Mouse (Mus musculus): ENCODE data around the gene Rcc1. TPM values are rescaled to one million over a fixed set of nuclear protein-coding genes. Genes with fewer than 3 reads are reported as not detected.
A peak's percentile ranks its signal among the peaks of the same experiment; 100 is the strongest.

The Rcc1 gene
- total RNA-seq, 2 experiments from 2014 or later = 12.8 to 13.6 TPM

DNA sequence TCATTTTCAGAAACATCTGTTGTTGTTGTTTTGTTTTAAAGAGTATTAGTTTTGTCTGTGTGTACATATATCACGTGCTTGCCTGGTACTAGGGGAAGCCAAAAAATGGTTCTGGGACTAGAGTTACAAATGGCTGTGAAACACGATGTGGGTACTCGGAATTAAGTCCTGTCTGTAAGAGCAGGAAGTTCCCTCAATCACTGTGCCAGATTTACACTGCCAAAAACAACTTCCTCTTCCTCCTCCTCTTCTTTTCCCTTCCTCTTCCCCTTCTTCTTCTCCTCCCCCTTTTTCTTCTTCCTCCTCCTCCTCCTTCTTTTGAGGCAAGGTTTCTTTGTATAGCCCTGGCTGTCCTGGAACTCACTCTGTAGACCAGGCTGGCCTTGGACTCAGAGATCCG lies 28.9 kb upstream of the Rcc1 start:
- DNase-seq (ENCODE audit: low spot score in 2 of 2) = no peak
- H3K27ac ChIP-seq = no peak overlapping the region
- no peak overlapping the region for H3K4me3 ChIP-seq
- TF ChIP-seq CTCF (conservative IDR thresholded peaks at IDR 0.05) = no peak

DNA sequence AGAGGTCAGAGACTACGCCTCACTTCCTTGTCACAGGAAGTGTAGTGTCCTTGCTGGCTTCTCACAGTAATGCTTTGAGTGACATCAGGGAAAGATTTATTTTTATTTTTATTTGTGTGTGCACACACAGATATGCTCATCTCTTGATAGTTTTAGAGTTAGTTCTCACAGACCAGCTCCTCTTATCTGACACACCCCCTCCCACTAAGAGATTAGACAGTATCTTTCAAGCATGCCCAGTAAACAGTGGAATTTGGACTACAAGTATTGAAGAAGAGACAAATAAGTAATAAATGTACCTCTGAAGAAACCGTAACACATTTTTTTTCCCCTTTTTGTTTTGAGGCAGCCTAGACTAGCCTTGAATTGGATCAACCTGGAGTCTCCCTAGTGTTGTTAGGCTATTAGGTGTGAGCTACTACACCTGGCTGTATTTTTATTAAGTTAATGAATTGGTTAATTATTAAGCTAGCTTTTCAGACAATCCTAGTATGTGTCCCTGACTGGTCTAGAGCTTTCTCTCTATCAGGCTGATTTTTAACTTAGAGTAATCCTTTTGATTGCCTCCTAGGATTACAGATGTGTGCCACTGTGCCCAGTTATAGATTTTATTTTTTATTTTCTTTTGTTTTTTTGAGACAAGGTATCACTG lies 27.7 kb upstream of the Rcc1 start:
- no peak overlapping the region for H3K4me3 ChIP-seq
- no peak overlapping the region for H3K27ac ChIP-seq
- no peak for TF ChIP-seq CTCF (conservative IDR thresholded peaks at IDR 0.05)
- no peak for DNase-seq (ENCODE audit: low spot score in 2 of 2)

DNA sequence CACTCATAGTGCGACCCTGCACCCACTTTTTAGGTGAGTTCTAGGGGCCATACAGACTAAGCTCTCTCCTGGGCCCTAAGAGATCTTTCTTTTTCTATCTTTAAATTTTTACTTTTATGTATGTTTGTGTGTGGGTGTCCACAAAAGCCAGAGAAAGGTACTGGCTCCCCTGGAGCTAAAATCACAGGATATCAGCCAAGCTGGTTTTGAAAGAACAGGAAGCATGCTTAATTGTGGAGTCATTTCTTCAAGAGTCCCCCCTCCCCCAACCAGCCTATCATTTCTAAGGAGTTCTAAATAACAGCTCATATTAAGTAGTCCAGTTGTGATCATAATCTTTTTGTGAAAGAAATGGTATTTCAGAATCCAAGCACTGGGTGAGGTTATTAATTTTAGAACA lies 20.4 kb upstream of the Rcc1 start:
- TF ChIP-seq CTCF (conservative IDR thresholded peaks at IDR 0.05) = no peak
- Histone ChIP-seq H3K4me3 (no peak overlapping the region), H3K27ac (no peak overlapping the region)
- DNase-seq (ENCODE audit: low spot score in 2 of 2) = no peak

DNA sequence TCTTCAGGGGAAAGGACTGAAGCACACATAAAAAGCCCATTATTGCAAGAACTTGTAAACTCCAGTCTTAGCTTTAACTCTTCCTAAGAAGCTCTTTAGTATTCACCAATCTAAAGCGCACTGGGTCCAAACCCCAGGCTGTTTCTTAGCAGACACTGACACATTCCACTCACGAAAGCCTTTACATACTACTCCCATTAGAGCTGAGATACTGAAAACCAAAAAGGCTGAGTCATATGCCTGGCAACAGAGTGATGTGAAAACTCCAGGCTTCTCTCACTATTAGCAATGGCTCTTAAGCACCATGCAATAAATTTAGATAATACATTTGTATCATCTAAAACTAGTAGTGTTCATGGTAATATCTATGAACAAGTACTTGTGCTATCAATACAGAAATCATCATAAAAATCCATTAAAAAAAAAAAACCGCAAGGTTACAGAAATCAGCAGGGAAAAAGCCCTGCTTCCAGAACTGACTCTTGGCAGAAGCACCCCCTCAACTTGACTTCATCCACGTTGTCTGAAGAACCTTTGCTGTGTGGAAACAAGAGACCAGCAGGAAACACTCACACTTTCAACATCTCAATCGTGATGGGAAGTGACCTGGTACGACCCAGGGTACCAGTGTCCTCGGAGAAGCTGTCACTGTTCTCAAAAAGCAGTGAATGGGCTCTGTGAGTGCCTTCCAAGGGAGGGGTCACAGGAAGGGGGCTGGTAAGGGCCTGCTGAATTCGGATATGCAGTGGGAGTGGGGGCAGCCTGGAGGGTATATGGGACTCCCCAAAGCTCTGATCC lies 16.7 kb upstream of the Rcc1 start:
- TF ChIP-seq CTCF (conservative IDR thresholded peaks at IDR 0.05) = no peak
- H3K27ac ChIP-seq = no peak overlapping the region
- no peak overlapping the region for H3K4me3 ChIP-seq
- DNase-seq (ENCODE audit: low spot score in 2 of 2) = no peak

DNA sequence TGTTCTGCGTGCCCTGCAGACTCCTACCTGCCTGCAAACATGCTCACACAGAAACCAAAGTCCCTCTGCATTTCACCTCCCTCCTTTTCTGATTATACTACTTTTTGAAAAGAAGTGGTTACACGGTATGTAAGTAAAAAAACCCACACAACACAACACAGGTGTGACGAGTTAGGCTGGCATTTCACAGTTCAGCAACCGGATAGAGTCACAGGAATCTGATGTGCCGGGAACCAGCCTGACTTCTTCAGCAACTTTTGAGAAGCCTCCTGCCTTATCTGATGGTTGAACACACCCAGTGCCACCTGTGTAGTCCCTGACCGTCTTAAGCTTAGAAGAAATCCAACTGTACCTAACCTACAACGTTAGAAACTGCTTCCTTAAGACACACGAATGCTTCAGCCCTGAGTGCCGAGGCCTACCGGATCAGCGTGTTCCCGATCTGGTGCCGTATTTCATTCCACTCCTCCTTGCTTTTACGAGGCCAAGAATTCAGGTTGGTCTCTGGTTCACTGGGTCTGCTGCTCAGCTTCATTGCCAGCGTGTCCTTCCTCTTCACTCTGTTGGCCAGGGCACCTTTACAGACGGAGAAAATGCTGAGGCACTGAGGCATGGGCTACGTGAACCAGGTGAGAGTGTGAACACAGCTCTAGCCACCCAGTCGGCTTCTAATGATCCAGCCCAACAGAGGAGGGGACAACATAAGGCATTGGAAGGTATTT lies 14.2 kb upstream of the Rcc1 start:
- no peak for DNase-seq (ENCODE audit: low spot score in 2 of 2)

DNA sequence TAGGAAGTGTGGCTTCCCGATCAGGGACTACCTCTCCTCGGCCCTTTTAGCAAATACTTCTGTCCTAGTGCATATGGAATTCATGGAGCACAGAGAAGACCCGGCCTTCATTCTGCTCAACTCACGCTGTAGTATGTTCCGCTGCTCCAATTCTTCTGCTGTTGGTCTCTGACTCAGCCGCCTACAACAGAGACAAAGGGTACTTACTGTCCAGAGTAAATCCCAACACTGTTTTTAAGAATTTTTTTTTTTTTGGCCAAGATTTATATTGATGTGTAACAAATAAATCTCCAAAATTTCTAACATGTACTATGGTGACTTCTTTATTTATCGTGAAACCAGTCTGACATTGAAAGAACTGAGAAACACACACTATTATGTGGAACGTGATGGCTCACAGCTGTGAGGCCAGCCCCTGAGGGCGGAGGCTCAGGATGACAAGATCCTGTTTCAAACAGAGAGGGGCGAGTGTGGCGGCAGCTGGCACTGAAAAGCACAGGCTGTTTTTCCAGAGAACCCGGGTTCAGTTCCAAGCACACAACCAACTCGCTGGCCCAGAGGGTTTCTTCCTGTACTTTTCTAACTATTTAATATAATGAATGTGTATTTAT lies 12.2 kb upstream of the Rcc1 start:
- no peak for DNase-seq (ENCODE audit: low spot score in 2 of 2)
- no peak for TF ChIP-seq CTCF (conservative IDR thresholded peaks at IDR 0.05)
- Histone ChIP-seq H3K4me3 (no peak overlapping the region), H3K27ac (peak overlapping the region; percentile 28; the same call in 1 of the 2 replicates)

More for the DNA sequence above, 14.2 kb upstream of the Rcc1 start:
- no peak overlapping the region for H3K4me3 ChIP-seq
- TF ChIP-seq CTCF (conservative IDR thresholded peaks at IDR 0.05) = no peak
- H3K27ac ChIP-seq = no peak overlapping the region

DNA sequence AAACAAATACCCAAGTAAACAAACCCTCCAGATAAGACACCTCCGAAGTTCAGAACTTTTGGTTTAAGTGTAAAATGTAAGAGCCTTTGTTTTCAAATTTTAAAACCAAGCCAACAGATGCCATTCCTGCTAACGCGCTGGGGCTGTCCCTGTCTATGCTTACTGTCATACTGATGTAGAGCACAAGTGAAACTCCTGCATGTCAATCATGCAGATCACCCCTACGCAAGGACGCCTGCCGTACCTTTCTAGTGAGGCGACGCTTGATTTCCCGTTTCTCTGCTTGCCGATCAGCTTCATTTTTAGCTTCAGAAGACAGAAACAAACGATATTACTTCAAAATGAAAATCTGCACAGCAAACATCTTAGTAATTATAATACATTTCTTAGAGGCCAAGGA lies 10.1 kb upstream of the Rcc1 start:
- no peak overlapping the region for H3K27ac ChIP-seq
- TF ChIP-seq CTCF (conservative IDR thresholded peaks at IDR 0.05) = no peak
- DNase-seq (ENCODE audit: low spot score in 2 of 2) = no peak
- H3K4me3 ChIP-seq = no peak overlapping the region

DNA sequence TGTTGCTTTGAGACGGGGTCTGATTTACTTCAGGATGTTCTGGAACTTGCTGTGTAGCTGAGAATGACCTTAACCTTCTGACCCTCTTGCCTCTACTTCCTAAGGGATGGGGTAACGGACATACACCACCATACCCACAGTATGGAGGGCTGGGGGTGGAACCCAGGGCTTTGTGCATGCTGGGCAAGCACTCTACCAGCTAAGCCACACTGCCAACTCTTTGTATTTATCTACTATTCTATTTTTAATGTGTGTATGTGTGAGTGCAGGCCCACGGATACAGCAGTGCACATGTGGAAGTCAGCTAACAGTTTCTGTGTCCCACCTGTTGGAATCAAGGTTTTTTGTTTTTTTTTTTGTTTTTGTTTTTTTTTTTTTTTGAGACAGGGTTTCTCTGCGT lies 6.1 kb upstream of the Rcc1 start:
- Histone ChIP-seq H3K27ac (no peak overlapping the region), H3K4me3 (no peak overlapping the region)
- DNase-seq (ENCODE audit: low spot score in 2 of 2) = no peak
- no peak for TF ChIP-seq CTCF (conservative IDR thresholded peaks at IDR 0.05)

DNA sequence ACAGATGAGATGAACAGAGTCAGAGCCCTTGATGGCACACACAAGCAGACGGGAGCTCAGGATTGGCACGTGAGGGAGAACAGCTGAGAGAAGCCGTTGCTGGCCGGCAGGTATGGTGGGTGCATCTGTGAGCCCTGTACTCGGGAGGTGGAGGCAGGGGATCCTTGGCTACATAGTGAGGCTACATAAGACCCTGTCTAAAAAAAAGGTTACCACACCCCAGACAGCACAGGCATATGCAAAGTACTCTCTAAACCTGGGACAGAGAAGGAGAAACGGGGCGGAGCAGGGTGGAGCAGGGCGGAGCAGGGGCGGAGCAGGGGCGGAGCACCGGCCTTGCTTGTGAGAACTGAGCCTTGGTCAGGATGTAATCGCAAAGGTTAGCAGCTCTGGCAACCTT lies 2.8 kb upstream of the Rcc1 start:
- TF ChIP-seq CTCF (conservative IDR thresholded peaks at IDR 0.05) = no peak
- peak in 1 of 2 experiments; percentile 48 for DNase-seq (ENCODE audit: low spot score in 2 of 2)
- Histone ChIP-seq H3K27ac (peak overlapping the region; percentile 32; the same call in 1 of the 2 replicates), H3K4me3 (peak overlapping the region; percentile 40)

DNA sequence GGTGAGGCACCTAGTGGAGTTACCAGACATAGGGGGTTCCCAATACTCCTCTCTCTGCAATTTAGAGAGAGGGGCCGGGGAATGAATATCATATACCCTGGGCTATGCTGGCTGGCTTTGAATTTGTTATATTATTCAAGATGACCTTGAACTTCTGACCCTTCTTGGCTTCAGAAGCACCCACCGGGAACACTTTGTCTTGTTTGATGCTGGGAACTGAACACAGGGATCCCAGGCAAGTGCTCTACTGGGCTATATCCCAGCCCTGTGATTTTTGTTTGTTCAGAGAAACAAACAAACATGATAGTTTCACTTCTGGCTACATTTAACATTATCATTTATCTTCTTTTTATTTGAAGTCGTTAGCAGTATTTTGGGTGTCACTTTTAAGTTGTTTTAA lies 2.0 kb upstream of the Rcc1 start:
- DNase-seq (ENCODE audit: low spot score in 2 of 2) = no peak
- TF ChIP-seq CTCF (conservative IDR thresholded peaks at IDR 0.05) = no peak
- H3K4me3 ChIP-seq = no peak overlapping the region
- H3K27ac ChIP-seq = no peak overlapping the region

DNA sequence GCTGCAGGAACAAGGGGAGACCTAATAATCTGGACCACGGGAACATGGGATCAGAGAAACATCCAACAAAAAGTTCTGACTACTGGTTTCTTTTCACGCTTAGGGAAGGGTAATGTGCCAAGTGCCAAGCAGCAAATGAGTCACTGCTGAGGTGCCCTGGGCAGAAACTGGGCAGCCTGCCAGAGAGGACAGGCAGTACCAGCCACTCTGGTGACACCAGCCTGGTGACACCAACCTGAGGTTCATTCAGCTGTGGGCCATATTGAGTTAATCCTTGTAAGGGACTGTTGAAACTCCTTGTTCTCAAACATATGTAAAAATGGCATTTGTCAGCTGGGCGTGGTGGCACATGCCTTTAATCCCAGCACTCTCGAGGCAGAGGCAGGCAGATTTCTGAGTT lies 1.2 kb upstream of the Rcc1 start:
- no peak for DNase-seq (ENCODE audit: low spot score in 2 of 2)
- Histone ChIP-seq H3K4me3 (no peak overlapping the region), H3K27ac (no peak overlapping the region)
- no peak for TF ChIP-seq CTCF (conservative IDR thresholded peaks at IDR 0.05)

DNA sequence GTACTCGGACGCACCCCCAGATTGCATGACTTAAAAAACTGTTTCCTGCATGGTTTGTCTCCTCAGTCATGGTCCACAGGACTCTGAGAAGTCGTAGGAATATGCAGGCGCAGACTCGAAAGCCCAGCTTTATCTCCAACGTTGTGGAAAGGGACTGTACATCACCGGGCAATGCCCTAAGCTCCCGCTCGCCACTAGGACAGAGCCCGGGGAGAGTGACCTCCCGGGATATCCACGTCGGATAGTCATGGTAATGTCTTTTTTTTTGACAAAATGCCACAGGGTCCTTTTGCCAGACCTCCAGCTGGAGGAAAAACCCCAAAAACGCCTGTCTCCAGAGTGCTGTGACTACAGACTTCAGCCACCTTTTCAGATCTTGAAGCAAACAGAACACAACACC lies 666 bp downstream of the Rcc1 start:
- TF ChIP-seq CTCF (conservative IDR thresholded peaks at IDR 0.05) = 0 out of 2 replicates have a peak, but pooled peaks have one; percentile 3
- peak overlapping the region; percentile 96 for H3K27ac ChIP-seq
- DNase-seq (ENCODE audit: low spot score in 2 of 2) = no peak
- peak overlapping the region; percentile 76 for H3K4me3 ChIP-seq

DNA sequence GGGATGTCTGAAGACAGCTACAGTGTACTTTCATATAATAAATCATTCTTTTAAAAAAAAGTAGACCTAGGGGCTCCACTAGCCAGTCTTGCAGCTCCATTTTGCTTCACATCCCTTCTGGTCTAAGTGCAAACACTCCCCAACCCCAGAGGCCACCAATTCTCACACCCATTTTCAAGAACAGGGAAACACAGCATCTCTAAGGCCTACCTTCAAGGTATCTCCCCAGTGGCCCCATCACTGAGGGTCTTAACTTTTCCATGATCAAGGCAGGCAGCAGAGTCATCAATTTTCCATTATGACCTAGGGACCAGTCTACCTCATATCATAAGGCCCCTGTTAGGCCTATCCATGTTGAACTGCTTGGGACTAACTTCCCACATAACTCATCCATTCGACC lies 2.0 kb downstream of the Rcc1 start:
- TF ChIP-seq CTCF (conservative IDR thresholded peaks at IDR 0.05) = no peak
- H3K27ac ChIP-seq = no peak overlapping the region
- no peak overlapping the region for H3K4me3 ChIP-seq
- DNase-seq (ENCODE audit: low spot score in 2 of 2) = no peak

Measured in layer of hippocampus, adult 2 months (tissue).